Mouse (Mus musculus): ENCODE data around the gene Gm20388.

The Gm20388 gene

GRCm38 (mm10) chr8:122259351-122259750 lies 2348.7 kb downstream of the Gm20388 start:
- peak; percentile 65 to 89 for DNase-seq (ENCODE audit: low spot score in 2 of 2)

GRCm38 (mm10) chr8:122260755-122261154 lies 2350.1 kb downstream of the Gm20388 start:
- peak in 1 of 2 experiments; percentile 68 for DNase-seq (ENCODE audit: low spot score in 2 of 2)

GRCm38 (mm10) chr8:122262835-122263234 lies 2352.2 kb downstream of the Gm20388 start:
- no peak for DNase-seq (ENCODE audit: low spot score in 2 of 2)

- no peak for DNase-seq (ENCODE audit: low spot score in 2 of 2)
Observed at GRCm38 (mm10) chr8:122264243-122264642, 2353.6 kb downstream of the Gm20388 start.

GRCm38 (mm10) chr8:122265522-122265921 lies 2354.9 kb downstream of the Gm20388 start:
- no peak for DNase-seq (ENCODE audit: low spot score in 2 of 2)

GRCm38 (mm10) chr8:122266867-122267266 lies 2356.2 kb downstream of the Gm20388 start:
- DNase-seq (ENCODE audit: low spot score in 2 of 2): no peak

GRCm38 (mm10) chr8:122268861-122269260 lies 2358.2 kb downstream of the Gm20388 start:
- peak in 1 of 2 experiments; percentile 69 for DNase-seq (ENCODE audit: low spot score in 2 of 2)

- peak; percentile 81 to 94 for DNase-seq (ENCODE audit: low spot score in 2 of 2)
Observed at GRCm38 (mm10) chr8:122269404-122269803, 2358.8 kb downstream of the Gm20388 start.

GRCm38 (mm10) chr8:122270555-122270954 lies 2359.9 kb downstream of the Gm20388 start:
- no peak for DNase-seq (ENCODE audit: low spot score in 2 of 2)

- DNase-seq (ENCODE audit: low spot score in 2 of 2): peak; percentile 88 to 96
Observed at GRCm38 (mm10) chr8:122273152-122273551, 2362.5 kb downstream of the Gm20388 start.

GRCm38 (mm10) chr8:122273826-122274225 lies 2363.2 kb downstream of the Gm20388 start:
- peak; percentile 55 to 73 for DNase-seq (ENCODE audit: low spot score in 2 of 2)

GRCm38 (mm10) chr8:122274651-122275391 lies 2364.2 kb downstream of the Gm20388 start:
- no peak for DNase-seq (ENCODE audit: low spot score in 2 of 2)

- DNase-seq (ENCODE audit: low spot score in 2 of 2): no peak
Observed at GRCm38 (mm10) chr8:122276308-122276707, 2365.7 kb downstream of the Gm20388 start.

- DNase-seq (ENCODE audit: low spot score in 2 of 2): peak in 1 of 2 experiments; percentile 68
Observed at GRCm38 (mm10) chr8:122277204-122277995, 2366.8 kb downstream of the Gm20388 start.

GRCm38 (mm10) chr8:122280156-122280555 lies 2369.5 kb downstream of the Gm20388 start:
- DNase-seq (ENCODE audit: low spot score in 2 of 2): no peak

GRCm38 (mm10) chr8:122280588-122281316 lies 2370.1 kb downstream of the Gm20388 start:
- no peak for DNase-seq (ENCODE audit: low spot score in 2 of 2)

GRCm38 (mm10) chr8:122281317-122282034 lies 2370.8 kb downstream of the Gm20388 start:
- DNase-seq (ENCODE audit: low spot score in 2 of 2): peak; percentile 100

- DNase-seq (ENCODE audit: low spot score in 2 of 2): no peak
Observed at GRCm38 (mm10) chr8:122282035-122282358, 2371.4 kb downstream of the Gm20388 start, which contains the start of gene Zfpm1. Gene Zfpm1, plus strand, starts transcription at chr8:122282141.

- DNase-seq (ENCODE audit: low spot score in 2 of 2): peak in 1 of 2 experiments; percentile 56
Observed at GRCm38 (mm10) chr8:122282501-122283355, 2372.1 kb downstream of the Gm20388 start.
